Mouse (Mus musculus) midbrain, embryonic 14.5 days (tissue): ENCODE data around the gene Gna15. TPM values are rescaled to one million over a fixed set of nuclear protein-coding genes. Genes with fewer than 3 reads are reported as not detected.

Experiments
- ATAC-seq: fragments of 200-750 bp; cut with Nextera tagmentation; 2 replicates; pipeline ENCODE4 v1.8.0; 2017; ENCODE audit warnings: moderate number of reproducible peaks, moderate library complexity; ENCODE audit not compliant: low FRiP score, low TSS enrichment
- DNase-seq: peaks from one replicate; pipeline ENCODE4 v3.0.0-alpha.2; 2015
- H3K27ac ChIP-seq: fragments of 300-500 bp; sonication (generic); replicated peaks from 2 replicates; pipeline ENCODE4 v1.5.1; 2014; ENCODE audit warnings: mild to moderate bottlenecking, low read depth, low read length, moderate library complexity
- H3K27me3 ChIP-seq: fragments of 300-500 bp; sonication (generic); 2 replicates; pipeline ENCODE4 v1.6.1; 2014; ENCODE audit warnings: low read length, control low read depth, mixed read lengths; ENCODE audit not compliant: control insufficient read depth, insufficient read depth
- H3K36me3 ChIP-seq: fragments of 300-500 bp; sonication (generic); 2 replicates; pipeline ENCODE4 v1.6.1; 2014; ENCODE audit warnings: low read length, control low read depth; ENCODE audit not compliant: control insufficient read depth, insufficient read depth
- H3K4me1 ChIP-seq: fragments of 300-500 bp; sonication (generic); 2 replicates; pipeline ENCODE4 v1.6.1; 2014; ENCODE audit warnings: mild to moderate bottlenecking, antibody characterized with exemption, low read length, control low read depth; ENCODE audit not compliant: control insufficient read depth, insufficient read depth
- H3K4me2 ChIP-seq: fragments of 300-500 bp; sonication (generic); 2 replicates; pipeline ENCODE4 v1.6.1; 2014; ENCODE audit warnings: mild to moderate bottlenecking, low read length, moderate library complexity
- H3K4me3 ChIP-seq: fragments of 300-500 bp; sonication (generic); replicated peaks from 2 replicates; pipeline ENCODE4 v1.5.1; 2014; ENCODE audit warnings: low read depth, low read length
- H3K9ac ChIP-seq: fragments of 300-500 bp; sonication (generic); replicated peaks from 2 replicates; pipeline ENCODE4 v1.6.1; 2014; ENCODE audit warnings: mild to moderate bottlenecking, low read length, moderate library complexity
- H3K9me3 ChIP-seq: fragments of 300-500 bp; sonication (generic); 2 replicates; pipeline ENCODE4 v1.6.1; 2016; ENCODE audit warnings: low read length, control low read depth, mixed read lengths; ENCODE audit not compliant: control insufficient read depth
- WGBS: fragments of 180-500 bp; shearing (Covaris S2); extraction: QIAGEN DNeasy Blood & Tissue Kit; methylation state at CpG from one replicate; pipeline ENCODE4 v1.1.7; 2014; 5-methylcytosine and 5-hydroxymethylcytosine counted together
- polyA plus RNA-seq: library from polyadenylated mRNA; unstranded; fragments of >200 nt; fragmentation: Nextera tagmentation; extraction: Ambion mirVana; gene quantifications from 2 replicates; pipeline ENCODE4 v1.2.1, GENCODE M21; 2014

Gna15 gene
- polyA plus RNA-seq, 1 experiment from 2014 or later: 0.88 TPM

GRCm38 (mm10) chr10:81541803-81542202 lies 17.8 kb upstream of the Gna15 start:
- Histone ChIP-seq H3K27me3 (no peaks in the 10 kb centered on the region), H3K9ac (peak overlapping the region; percentile 9; the same call in 1 of the 2 replicates), H3K4me2 (0 out of 2 replicates have a peak overlapping the region, but pooled peaks have one; percentile 3), H3K36me3 (0 out of 2 replicates have a peak, but pooled peaks cover 6% of the 10 kb centered on the region), H3K4me3 (no peak overlapping the region), H3K27ac (no peak overlapping the region), H3K9me3 (no peaks in the 10 kb centered on the region), H3K4me1 (peaks cover 24% of the 10 kb centered on the region)
- no peak for DNase-seq
- 82% methylated on average over 10 of the region's 10 CpGs for WGBS
- no peak for ATAC-seq

GRCm38 (mm10) chr10:81541363-81541762 lies 17.3 kb upstream of the Gna15 start:
- peak overlapping the region; percentile 9; the same call in 1 of the 2 replicates for H3K9ac ChIP-seq

GRCm38 (mm10) chr10:81538321-81539048 lies 14.5 kb upstream of the Gna15 start:
- Histone ChIP-seq H3K9ac (no peak overlapping the region), H3K4me3 (no peak overlapping the region), H3K4me1 (peaks cover 14% of the 10 kb centered on the region), H3K36me3 (peaks cover 6% of the 10 kb centered on the region; the same call in 1 of the 2 replicates), H3K27ac (no peak overlapping the region), H3K27me3 (no peaks in the 10 kb centered on the region), H3K4me2 (no peak overlapping the region), H3K9me3 (no peaks in the 10 kb centered on the region)
- ATAC-seq (no peak), DNase-seq (no peak)
- WGBS: 93% methylated on average over 3 of the region's 3 CpGs

More at GRCm38 (mm10) chr10:81541363-81541762, 17.3 kb upstream of the Gna15 start:
- Histone ChIP-seq H3K4me2 (no peak overlapping the region), H3K4me1 (peaks cover 24% of the 10 kb centered on the region), H3K36me3 (0 out of 2 replicates have a peak, but pooled peaks cover 6% of the 10 kb centered on the region), H3K4me3 (no peak overlapping the region), H3K27ac (no peak overlapping the region), H3K27me3 (no peaks in the 10 kb centered on the region), H3K9me3 (no peaks in the 10 kb centered on the region)
- DNase-seq (no peak), ATAC-seq (no peak)
- WGBS: 97% methylated on average over 5 of the region's 5 CpGs

- H3K4me1 ChIP-seq: peaks cover 4% of the 10 kb centered on the region; the same call in 1 of the 2 replicates
- H3K4me2 ChIP-seq: no peak overlapping the region
- no peak for DNase-seq
- no peaks in the 10 kb centered on the region for H3K27me3 ChIP-seq
- peaks cover 15% of the 10 kb centered on the region for H3K36me3 ChIP-seq
- ATAC-seq: no peak
- no peak overlapping the region for H3K9ac ChIP-seq
- H3K9me3 ChIP-seq: no peaks in the 10 kb centered on the region
- WGBS: 88% methylated on average over 2 of the region's 2 CpGs
- no peak overlapping the region for H3K4me3 ChIP-seq
- no peak overlapping the region for H3K27ac ChIP-seq
These were observed 13.4 kb upstream of the Gna15 start for GRCm38 (mm10) chr10:81537429-81537828.

- H3K27ac ChIP-seq: no peak overlapping the region
- ATAC-seq (no peak), DNase-seq (no peak)
- no peaks in the 10 kb centered on the region for H3K9me3 ChIP-seq
- peaks cover under 1% of the 10 kb centered on the region; the same call in 1 of the 2 replicates for H3K4me1 ChIP-seq
- WGBS: 78% methylated on average over 6 of the region's 6 CpGs
- H3K36me3 ChIP-seq: peaks cover 19% of the 10 kb centered on the region
- no peak overlapping the region for H3K4me2 ChIP-seq
- no peaks in the 10 kb centered on the region for H3K27me3 ChIP-seq
- no peak overlapping the region for H3K4me3 ChIP-seq
- H3K9ac ChIP-seq: no peak overlapping the region
These were observed 12.7 kb upstream of the Gna15 start for GRCm38 (mm10) chr10:81536734-81537133.

- ATAC-seq (no peak), DNase-seq (no peak)
- 69% methylated on average over 16 of the region's 16 CpGs for WGBS
- H3K27me3 ChIP-seq: no peaks in the 10 kb centered on the region
- H3K4me1 ChIP-seq: no peaks in the 10 kb centered on the region
- no peak overlapping the region for H3K4me2 ChIP-seq
- no peak overlapping the region for H3K27ac ChIP-seq
- H3K9ac ChIP-seq: no peak overlapping the region
- no peaks in the 10 kb centered on the region for H3K9me3 ChIP-seq
- peaks cover 38% of the 10 kb centered on the region for H3K36me3 ChIP-seq
- H3K4me3 ChIP-seq: no peak overlapping the region
These were observed 10.8 kb upstream of the Gna15 start for GRCm38 (mm10) chr10:81534826-81535225.

GRCm38 (mm10) chr10:81526779-81527178 lies 2.8 kb upstream of the Gna15 start:
- ATAC-seq: no peak; the same call in 1 of the 2 replicates

GRCm38 (mm10) chr10:81525017-81525694 lies 1.1 kb upstream of the Gna15 start:
- H3K4me1 ChIP-seq: no peaks in the 10 kb centered on the region
- no peaks in the 10 kb centered on the region for H3K9me3 ChIP-seq
- no peak overlapping the region for H3K27ac ChIP-seq
- H3K4me3 ChIP-seq: no peak overlapping the region
- peaks cover 17% of the 10 kb centered on the region for H3K36me3 ChIP-seq
- no peak overlapping the region for H3K4me2 ChIP-seq
- DNase-seq: no peak
- 66% methylated on average over 12 of the region's 13 CpGs for WGBS
- H3K27me3 ChIP-seq: no peaks in the 10 kb centered on the region
- H3K9ac ChIP-seq: no peak overlapping the region
- ATAC-seq: no peak

More at GRCm38 (mm10) chr10:81526779-81527178, 2.8 kb upstream of the Gna15 start:
- Histone ChIP-seq H3K36me3 (peaks cover 32% of the 10 kb centered on the region), H3K27me3 (no peaks in the 10 kb centered on the region), H3K27ac (no peak overlapping the region), H3K9ac (no peak overlapping the region), H3K9me3 (no peaks in the 10 kb centered on the region), H3K4me1 (no peaks in the 10 kb centered on the region), H3K4me2 (no peak overlapping the region), H3K4me3 (no peak overlapping the region)
- 15% methylated on average over 14 of the region's 14 CpGs for WGBS
- DNase-seq: peak; percentile 80
